Mouse (Mus musculus): ENCODE data around the gene Panx1. TPM values are rescaled to one million over a fixed set of nuclear protein-coding genes. Genes with fewer than 3 reads are reported as not detected.

Panx1 gene
- 4.0 and 5.7 TPM in 2 replicates for polyA plus RNA-seq (2015; fragmentation: Nextera tagmentation; extraction: Ambion mirVana)

DNA sequence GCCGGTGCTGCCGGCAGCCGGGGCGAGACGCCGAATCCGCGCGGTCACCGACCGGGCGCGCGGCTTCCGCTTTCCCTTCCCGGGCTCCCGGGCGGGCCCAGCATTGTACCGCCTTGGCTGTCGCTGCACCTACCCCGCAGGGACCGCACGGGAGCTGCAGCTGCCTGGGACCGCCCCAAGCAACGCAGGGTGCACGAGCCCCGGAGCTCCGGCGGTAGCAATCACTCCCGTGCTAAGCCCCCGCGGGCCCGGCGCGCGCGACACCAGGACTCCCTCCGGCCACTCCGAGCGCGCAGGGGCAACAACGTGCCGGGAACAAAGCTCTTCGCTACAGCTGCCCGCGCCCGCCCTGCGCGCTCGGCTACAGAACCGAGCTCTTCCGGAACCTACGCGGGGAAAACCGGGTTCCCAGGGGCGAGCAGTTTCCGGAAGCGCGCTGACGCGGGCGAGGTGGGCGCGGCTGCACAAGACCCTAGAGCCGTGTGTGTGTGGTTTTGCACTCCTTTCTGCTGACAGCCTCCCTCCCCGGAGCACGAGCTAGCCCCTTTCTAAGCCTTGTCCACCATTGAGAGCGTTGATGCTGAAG is at the start of gene Panx1:
TSS of gene Panx1 (minus strand) at position 395 of the 586 bp plus-strand sequence.
- peak; percentile 67 for DNase-seq
- TF ChIP-seq EP300 (IDR thresholded peaks at IDR 0.05; ENCODE audit: low read depth) (no peak), CTCF (IDR thresholded peaks at IDR 0.05; ENCODE audit: low read depth) (no peak)
- peaks cover 8% of the 10 kb centered on the region for H3K4me1 ChIP-seq (ENCODE audit: insufficient read depth)
- peak within 1 kb of the TSS; percentile 85 for H3K4me2 ChIP-seq (ENCODE audit: low read depth, low read length)
- H3K36me3 ChIP-seq (replicated peaks; ENCODE audit: insufficient read depth, low read length), result no peaks in the 10 kb centered on the region
- no peaks in the 10 kb centered on the region for H3K9me3 ChIP-seq (ENCODE audit: low read length)
- H3K9ac ChIP-seq (replicated peaks), result peak within 1 kb of the TSS; percentile 66
- H3K27me3 ChIP-seq (ENCODE audit: insufficient read depth, low read length), result no peaks in the 10 kb centered on the region; the same call in 1 of the 2 replicates
- under 1% methylated on average over 67 of the region's 68 CpGs for WGBS (ENCODE audit: insufficient replicate concordance)
- peak within 1 kb of the TSS; percentile 79 for H3K27ac ChIP-seq (ENCODE audit: low read depth)
- H3K4me3 ChIP-seq (ENCODE audit: low read depth, low read length), result peak within 1 kb of the TSS; percentile 69
- ATAC-seq, result peak; percentile 78

- DNase-seq (no peak), ATAC-seq (peak; percentile 54; the same call in 1 of the 2 replicates)
- H3K36me3 ChIP-seq (replicated peaks; ENCODE audit: insufficient read depth, low read length), result no peaks in the 10 kb centered on the region
- H3K4me1 ChIP-seq (ENCODE audit: insufficient read depth), result no peaks in the 10 kb centered on the region
- H3K27me3 ChIP-seq (ENCODE audit: insufficient read depth, low read length), result no peaks in the 10 kb centered on the region
- H3K4me2 ChIP-seq (ENCODE audit: low read depth, low read length), result no peak overlapping the region
- no peak for TF ChIP-seq EP300 (IDR thresholded peaks at IDR 0.05; ENCODE audit: low read depth)
- no peak for TF ChIP-seq CTCF (IDR thresholded peaks at IDR 0.05; ENCODE audit: low read depth)
- WGBS (ENCODE audit: insufficient replicate concordance), result 68% methylated on average over 6 of the region's 6 CpGs
- H3K27ac ChIP-seq (ENCODE audit: low read depth), result no peak overlapping the region
- no peak overlapping the region for H3K9ac ChIP-seq (replicated peaks)
- no peak overlapping the region for H3K4me3 ChIP-seq (ENCODE audit: low read depth, low read length)
- H3K9me3 ChIP-seq (ENCODE audit: low read length), result no peaks in the 10 kb centered on the region
Measured at GRCm38 (mm10) chr9:15068686-15069295, 23.5 kb upstream of the Panx1 start.

DNA sequence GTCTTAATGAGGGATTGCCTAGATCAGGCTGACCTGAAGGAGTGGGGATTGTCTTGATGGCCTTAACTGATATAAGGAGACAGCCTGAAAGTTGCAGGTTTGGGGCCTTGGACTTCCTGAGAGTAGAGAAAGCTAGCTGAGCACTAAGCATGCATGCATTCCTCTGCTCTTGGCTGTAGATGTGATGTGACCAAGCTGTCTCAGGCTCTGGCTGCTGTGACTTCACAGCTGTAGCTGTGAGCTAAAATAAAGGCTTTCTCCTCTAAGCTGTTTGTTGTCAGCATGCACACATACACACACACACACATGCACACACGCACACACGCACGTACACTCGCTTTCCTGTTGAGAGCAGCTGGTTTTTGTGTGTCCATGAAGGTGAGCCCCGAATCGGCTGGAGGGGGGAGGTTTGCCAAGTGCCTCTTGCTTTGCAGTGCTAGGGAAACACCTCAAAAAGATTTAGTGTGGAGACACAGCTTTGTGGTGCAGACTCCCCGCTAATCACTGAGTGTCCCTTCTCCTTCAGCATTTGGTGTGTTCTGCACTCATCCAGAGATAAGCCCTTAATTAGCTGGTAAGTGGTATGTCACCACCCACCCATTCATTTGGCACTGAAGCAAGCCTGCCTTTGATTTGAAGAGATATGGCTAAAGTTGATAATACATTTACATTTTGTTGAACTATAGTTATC is 22.9 kb upstream of the Panx1 start:
- no peak overlapping the region for H3K9ac ChIP-seq (replicated peaks)
- H3K4me2 ChIP-seq (ENCODE audit: low read depth, low read length), result no peak overlapping the region
- ATAC-seq (no peak), DNase-seq (no peak)
- 66% methylated on average over 7 of the region's 7 CpGs for WGBS (ENCODE audit: insufficient replicate concordance)
- H3K4me1 ChIP-seq (ENCODE audit: insufficient read depth), result no peaks in the 10 kb centered on the region
- H3K9me3 ChIP-seq (ENCODE audit: low read length), result no peaks in the 10 kb centered on the region
- H3K36me3 ChIP-seq (replicated peaks; ENCODE audit: insufficient read depth, low read length), result no peaks in the 10 kb centered on the region
- H3K27me3 ChIP-seq (ENCODE audit: insufficient read depth, low read length), result no peaks in the 10 kb centered on the region
- no peak overlapping the region for H3K27ac ChIP-seq (ENCODE audit: low read depth)
- H3K4me3 ChIP-seq (ENCODE audit: low read depth, low read length), result no peak overlapping the region
- TF ChIP-seq EP300 (IDR thresholded peaks at IDR 0.05; ENCODE audit: low read depth), result no peak
- TF ChIP-seq CTCF (IDR thresholded peaks at IDR 0.05; ENCODE audit: low read depth), result no peak

DNA sequence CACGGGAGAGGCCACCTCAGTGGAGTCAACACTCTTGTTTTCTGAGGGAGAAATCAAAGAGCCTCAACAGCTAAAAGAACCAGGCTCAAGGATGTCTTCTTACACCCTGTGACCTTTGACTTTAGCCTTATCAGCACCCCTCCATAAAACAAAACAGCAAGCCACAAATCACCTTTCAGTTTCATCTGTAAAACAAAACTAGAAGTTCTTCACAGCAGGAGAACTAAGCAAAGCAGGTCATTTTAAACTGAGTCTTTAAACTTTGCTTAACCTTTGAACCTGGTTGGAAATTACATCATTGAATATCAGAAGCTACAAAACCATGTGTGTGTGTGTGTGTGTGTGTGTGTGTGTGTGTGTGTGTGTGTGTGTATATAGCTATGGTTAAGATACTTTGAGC is 18.9 kb upstream of the Panx1 start:
- 9% methylated on average over 1 of the region's 1 CpGs for WGBS (ENCODE audit: insufficient replicate concordance)
- Histone ChIP-seq H3K36me3 (replicated peaks; ENCODE audit: insufficient read depth, low read length) (no peaks in the 10 kb centered on the region), H3K9me3 (ENCODE audit: low read length) (no peaks in the 10 kb centered on the region), H3K9ac (replicated peaks) (no peak overlapping the region), H3K27ac (ENCODE audit: low read depth) (peak overlapping the region; percentile 44), H3K4me2 (ENCODE audit: low read depth, low read length) (no peak overlapping the region), H3K4me3 (ENCODE audit: low read depth, low read length) (no peak overlapping the region), H3K27me3 (ENCODE audit: insufficient read depth, low read length) (no peaks in the 10 kb centered on the region), H3K4me1 (ENCODE audit: insufficient read depth) (no peaks in the 10 kb centered on the region)
- peak; percentile 29 for DNase-seq
- ATAC-seq, result peak; percentile 86
- no peak for TF ChIP-seq CTCF (IDR thresholded peaks at IDR 0.05; ENCODE audit: low read depth)
- 0 out of 2 replicates have a peak, but pooled peaks have one; percentile 12 for TF ChIP-seq EP300 (IDR thresholded peaks at IDR 0.05; ENCODE audit: low read depth)

GRCm38 (mm10) chr9:15060847-15061246 is 15.6 kb upstream of the Panx1 start:
- ATAC-seq, result no peak
- no peak overlapping the region for H3K4me3 ChIP-seq (ENCODE audit: low read depth, low read length)
- no peaks in the 10 kb centered on the region; the same call in 1 of the 2 replicates for H3K4me1 ChIP-seq (ENCODE audit: insufficient read depth)
- no peaks in the 10 kb centered on the region for H3K9me3 ChIP-seq (ENCODE audit: low read length)
- no peak for DNase-seq
- no peaks in the 10 kb centered on the region for H3K27me3 ChIP-seq (ENCODE audit: insufficient read depth, low read length)
- no peak overlapping the region for H3K9ac ChIP-seq (replicated peaks)
- no peak overlapping the region for H3K4me2 ChIP-seq (ENCODE audit: low read depth, low read length)
- no peak for TF ChIP-seq CTCF (IDR thresholded peaks at IDR 0.05; ENCODE audit: low read depth)
- TF ChIP-seq EP300 (IDR thresholded peaks at IDR 0.05; ENCODE audit: low read depth), result no peak
- H3K36me3 ChIP-seq (replicated peaks; ENCODE audit: insufficient read depth, low read length), result no peaks in the 10 kb centered on the region
- H3K27ac ChIP-seq (ENCODE audit: low read depth), result no peak overlapping the region
- WGBS (ENCODE audit: insufficient replicate concordance), result 77% methylated on average over 5 of the region's 5 CpGs

- H3K27me3 ChIP-seq (ENCODE audit: insufficient read depth, low read length), result no peaks in the 10 kb centered on the region
Measured at GRCm38 (mm10) chr9:15060026-15060425, 14.7 kb upstream of the Panx1 start.

More at GRCm38 (mm10) chr9:15060026-15060425, 14.7 kb upstream of the Panx1 start:
- TF ChIP-seq EP300 (IDR thresholded peaks at IDR 0.05; ENCODE audit: low read depth) (no peak), CTCF (IDR thresholded peaks at IDR 0.05; ENCODE audit: low read depth) (no peak)
- Histone ChIP-seq H3K36me3 (replicated peaks; ENCODE audit: insufficient read depth, low read length) (no peaks in the 10 kb centered on the region), H3K9ac (replicated peaks) (no peak overlapping the region), H3K27ac (ENCODE audit: low read depth) (no peak overlapping the region), H3K4me2 (ENCODE audit: low read depth, low read length) (no peak overlapping the region), H3K4me3 (ENCODE audit: low read depth, low read length) (no peak overlapping the region), H3K9me3 (ENCODE audit: low read length) (no peaks in the 10 kb centered on the region), H3K4me1 (ENCODE audit: insufficient read depth) (no peaks in the 10 kb centered on the region; the same call in 1 of the 2 replicates)
- 75% methylated on average over 6 of the region's 6 CpGs for WGBS (ENCODE audit: insufficient replicate concordance)
- ATAC-seq (no peak), DNase-seq (no peak)

Measured in liver, postnatal 0 days (tissue).